Mouse (Mus musculus) cerebellum, postnatal 10 days (tissue): ENCODE results near the gene Pnkp.
A peak's percentile ranks its signal among the peaks of the same experiment; 100 is the strongest.

Source experiments
- DNase-seq, 2 experiments: peaks; one replicate each; pipeline ENCODE4 v3.0.0; 2021; ENCODE audit warnings: mixed read lengths in 2 of 2

The Pnkp gene

GRCm38 (mm10) chr7:44832763-44833162 lies 24.2 kb upstream of the Pnkp start:
- no peak for DNase-seq

DNA sequence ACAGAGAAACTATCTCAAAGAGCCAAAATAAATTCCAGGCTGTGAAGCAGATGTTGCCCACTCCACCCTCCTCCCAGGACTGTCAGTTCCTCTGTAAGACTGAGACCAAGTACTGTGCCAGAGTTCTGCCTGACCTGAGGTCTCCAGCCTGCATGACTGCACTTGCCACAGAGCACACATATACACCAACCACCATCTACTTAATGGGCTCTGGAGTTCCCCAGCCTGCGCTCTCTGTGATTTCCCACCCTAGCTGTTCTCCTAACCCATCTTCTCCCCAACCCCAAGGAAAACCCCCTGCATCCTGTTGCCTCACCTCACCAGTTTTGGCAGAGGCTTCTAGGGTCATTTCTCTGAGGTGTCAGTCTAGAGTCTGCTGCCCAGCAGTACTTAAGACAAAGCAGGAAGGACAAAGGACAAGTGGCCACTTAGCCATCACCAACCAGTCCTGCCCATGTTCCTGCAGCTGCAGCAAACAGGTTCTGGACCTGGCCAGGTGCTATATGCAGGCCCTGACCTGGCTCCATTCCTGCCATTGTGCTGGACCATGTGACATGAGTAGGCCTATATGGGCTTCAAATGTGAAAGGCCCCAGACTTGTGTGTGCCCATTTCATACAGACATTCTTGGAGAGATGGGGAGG lies 21.4 kb upstream of the Pnkp start:
- DNase-seq: no peak

DNA sequence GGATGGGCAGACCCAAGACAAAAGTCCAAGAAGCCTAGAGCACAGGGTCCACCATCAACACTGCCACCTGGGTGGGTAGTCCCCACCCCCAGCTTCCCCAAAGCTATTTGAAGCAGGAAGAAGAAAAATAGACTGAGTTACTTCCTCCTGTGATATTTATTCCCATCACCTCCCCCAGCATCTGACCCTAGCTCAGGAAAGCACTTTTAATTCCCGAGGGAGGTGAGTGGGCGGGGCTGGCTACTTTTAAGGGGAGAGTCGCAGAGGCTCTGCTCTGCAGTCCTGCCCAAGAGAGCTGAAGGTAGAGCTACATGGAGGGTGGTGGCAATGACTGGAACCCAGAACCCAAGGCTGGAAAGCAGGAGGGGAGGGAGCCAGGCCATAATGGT lies 20.9 kb upstream of the Pnkp start:
- DNase-seq: no peak

- DNase-seq: no peak
Measured at GRCm38 (mm10) chr7:44836423-44837053, 20.4 kb upstream of the Pnkp start.

- DNase-seq: no peak
Measured at GRCm38 (mm10) chr7:44838073-44838472, 18.9 kb upstream of the Pnkp start.

- DNase-seq: no peak
Measured at GRCm38 (mm10) chr7:44839171-44839490, 17.8 kb upstream of the Pnkp start.

DNA sequence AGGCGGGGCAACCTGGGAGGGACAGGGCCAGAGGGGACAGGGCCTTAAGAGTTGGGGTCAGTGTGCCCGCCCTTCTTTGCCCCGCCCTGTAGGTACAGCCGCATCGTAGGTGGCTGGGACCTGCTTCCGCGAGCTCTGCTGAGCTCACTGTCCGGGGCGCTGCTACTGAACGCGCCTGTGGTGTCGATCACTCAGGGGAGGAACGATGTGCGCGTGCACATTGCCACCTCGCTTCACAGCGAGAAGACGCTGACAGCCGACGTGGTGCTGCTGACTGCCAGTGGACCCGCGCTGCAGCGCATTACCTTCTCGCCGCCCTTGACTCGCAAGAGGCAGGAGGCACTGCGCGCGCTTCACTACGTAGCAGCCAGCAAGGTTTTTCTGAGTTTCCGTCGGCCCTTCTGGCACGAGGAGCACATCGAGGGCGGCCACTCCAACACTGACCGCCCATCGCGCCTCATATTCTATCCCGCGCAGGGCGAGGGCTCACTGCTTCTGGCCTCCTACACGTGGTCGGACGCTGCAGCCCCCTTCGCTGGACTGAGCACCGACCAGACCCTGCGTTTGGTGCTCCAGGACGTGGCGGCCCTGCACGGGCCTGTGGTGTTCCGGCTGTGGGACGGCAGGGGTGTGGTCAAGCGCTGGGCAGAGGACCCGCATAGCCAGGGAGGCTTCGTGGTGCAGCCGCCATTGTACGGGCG lies 17.3 kb upstream of the Pnkp start:
- peak; percentile 48 to 61 for DNase-seq

GRCm38 (mm10) chr7:44840426-44840825 lies 16.5 kb upstream of the Pnkp start:
- DNase-seq: no peak

- no peak for DNase-seq
Measured at GRCm38 (mm10) chr7:44841825-44842463, 15.0 kb upstream of the Pnkp start.

DNA sequence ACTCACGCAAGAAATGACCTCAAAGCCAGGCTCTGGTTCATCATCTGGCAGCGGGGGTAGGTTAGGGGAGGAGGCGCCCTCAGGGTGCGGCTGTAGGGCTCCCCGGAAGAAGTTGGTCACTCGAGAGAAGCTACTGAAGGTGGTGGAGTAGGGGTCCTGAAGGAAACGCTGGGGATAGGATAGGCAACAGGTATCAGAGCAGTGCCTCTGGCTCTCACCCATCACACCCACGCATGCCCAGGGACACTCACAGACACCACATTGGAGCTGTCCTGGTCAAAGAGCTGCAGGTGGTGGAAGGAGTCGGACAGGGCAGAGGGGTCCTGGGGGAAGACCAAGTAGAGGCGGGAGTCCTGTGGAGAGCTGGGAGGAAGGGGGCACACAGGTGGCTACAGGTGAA lies 11.9 kb upstream of the Pnkp start:
- DNase-seq: no peak

- DNase-seq: no peak
Measured at GRCm38 (mm10) chr7:44846804-44847203, 10.1 kb upstream of the Pnkp start.

DNA sequence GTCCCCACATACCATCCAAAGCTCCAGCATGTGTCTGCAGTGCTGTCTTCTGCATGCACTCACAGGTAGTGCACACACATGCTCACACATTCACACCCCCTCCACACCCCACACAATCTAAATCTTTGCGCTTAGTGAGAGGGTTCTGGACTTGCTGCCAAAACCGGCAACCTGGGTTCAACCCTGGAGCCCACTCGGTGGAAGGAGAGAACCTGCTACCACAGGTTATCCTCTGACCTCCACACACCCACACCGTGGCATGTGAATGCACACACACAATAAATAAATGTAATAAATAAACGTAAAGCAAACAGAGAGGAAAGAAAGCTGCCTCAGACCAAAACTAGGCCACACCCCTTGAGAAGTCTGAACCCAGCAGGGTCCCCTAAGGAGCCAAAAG lies 9.2 kb upstream of the Pnkp start:
- DNase-seq: no peak

DNA sequence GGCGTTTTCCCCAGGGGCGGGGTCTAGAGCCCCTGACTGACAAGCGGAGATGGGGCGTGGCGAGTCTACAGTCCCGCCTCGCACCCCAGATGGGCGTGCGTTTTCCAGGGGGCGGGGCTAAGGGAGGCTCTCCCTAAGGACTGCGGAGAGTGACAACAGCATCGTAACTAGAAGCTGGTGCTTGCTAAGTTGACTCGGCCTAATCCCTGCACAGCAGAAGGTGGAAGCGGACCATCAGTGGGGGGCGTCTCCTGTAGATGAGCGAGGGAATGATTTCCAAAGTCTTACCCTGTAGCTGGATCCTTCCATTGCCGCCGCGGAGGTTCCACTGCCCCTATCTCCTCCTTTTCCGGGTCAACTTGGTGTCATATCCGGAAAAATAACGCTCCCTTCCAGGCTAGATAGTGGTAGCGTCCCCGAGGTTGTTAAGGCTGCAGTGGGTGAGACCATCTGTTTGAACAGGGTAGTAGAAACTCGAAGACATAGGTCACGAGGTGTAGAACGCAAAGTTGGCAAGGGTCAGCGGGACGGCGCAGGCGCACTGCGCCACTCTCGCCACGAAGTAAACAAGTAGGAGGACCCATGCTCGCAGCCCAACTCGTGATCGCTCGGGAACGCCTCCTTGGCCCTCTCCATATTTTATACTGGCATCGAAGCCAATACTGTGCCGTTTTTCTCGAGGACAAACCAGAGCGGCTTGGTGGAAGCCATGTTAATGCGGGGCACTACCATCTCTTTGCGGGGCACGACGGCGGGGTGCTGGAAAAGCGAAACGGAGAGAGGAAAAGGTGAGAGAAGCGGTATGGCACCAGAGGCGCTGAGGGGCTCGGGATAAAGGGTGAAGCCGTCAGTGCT lies 8.2 kb upstream of the Pnkp start, which contains the start of the genes Akt1s1 and Tbc1d17:
TSS of gene Akt1s1 (plus strand) at position 431 of the 855 bp plus-strand sequence.
TSS of gene Tbc1d17 (minus strand) at position 519 of the 855 bp plus-strand sequence.
- DNase-seq: peak; percentile 99 to 100

DNA sequence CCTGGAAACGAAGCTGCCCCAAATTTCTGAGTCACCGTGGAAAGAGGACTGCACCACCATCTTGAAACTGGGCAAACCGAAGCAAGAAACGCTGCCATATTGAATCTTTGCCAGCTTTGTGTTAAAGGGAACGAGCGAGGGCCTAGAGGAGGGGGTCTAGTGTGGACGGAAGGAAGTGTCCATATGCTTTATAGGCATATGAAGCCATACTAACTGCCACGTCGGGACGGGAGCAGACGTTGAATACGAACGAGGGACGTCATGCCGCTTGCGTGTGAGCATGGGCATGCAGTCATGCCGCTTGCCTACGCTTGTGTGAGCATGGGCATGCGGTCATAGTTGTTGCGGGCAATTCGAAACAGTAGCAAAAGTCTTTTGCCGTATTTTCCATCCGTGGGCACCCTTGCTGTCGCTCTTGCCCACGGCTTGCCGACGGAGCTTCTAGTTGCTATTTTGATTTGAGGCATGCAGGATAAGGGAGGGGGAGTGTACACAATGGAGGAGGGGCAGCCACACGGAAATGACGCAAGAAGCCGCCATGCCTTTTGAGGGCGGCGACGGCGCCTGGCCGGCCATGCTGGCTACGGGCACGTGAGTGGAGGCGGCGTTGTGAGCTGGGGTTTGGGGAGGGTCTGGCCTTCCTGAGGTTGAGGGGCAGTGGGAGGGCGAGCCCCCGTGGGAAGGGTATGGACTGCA lies 7.4 kb upstream of the Pnkp start:
- DNase-seq: peak; percentile 95 to 96

DNA sequence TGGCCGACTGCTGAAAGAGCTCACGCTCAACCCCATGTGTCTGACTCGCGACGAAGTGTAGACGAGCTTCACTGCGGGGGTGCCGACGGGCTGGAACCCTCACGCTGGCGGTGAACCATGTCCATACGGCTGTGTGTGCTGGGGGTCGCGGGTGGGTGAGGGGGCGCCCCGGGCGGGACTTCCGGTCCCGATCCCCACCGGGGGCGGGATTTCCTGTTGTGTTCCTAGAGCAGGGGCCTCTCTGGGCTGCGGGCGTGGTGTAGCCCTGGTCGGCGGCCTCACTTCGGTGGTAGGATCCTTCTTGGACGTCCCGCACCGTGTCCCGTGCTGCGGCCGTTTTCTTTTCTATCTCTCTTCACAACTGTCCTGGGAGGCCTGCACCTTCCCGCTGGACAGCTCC lies 6.8 kb upstream of the Pnkp start:
- DNase-seq: peak; percentile 92 to 94

- DNase-seq: no peak
Measured at GRCm38 (mm10) chr7:44850789-44851624, 5.9 kb upstream of the Pnkp start.

GRCm38 (mm10) chr7:44851625-44852234 lies 5.2 kb upstream of the Pnkp start:
- no peak for DNase-seq

- no peak for DNase-seq
Measured at GRCm38 (mm10) chr7:44852259-44853027, 4.5 kb upstream of the Pnkp start.

DNA sequence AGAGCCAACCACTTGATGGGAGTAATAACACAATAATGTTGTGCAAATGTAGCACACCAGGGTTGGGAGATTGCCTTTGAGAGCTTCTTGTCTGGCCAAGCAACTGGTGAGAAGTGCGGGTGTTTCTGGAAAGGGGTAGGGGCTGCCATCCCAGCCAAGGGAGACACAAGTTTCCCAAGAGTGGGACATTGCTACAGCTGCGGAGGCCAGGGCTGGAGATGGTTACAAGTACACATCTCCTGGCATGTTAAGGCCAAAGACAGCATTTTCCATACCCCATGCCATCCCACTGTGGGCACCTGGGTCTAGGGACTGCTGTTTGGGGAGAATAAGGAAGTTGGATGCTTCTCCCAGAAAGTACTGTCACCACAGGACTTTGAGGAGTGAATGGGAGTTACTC lies 3.9 kb upstream of the Pnkp start:
- no peak for DNase-seq
